Mouse (Mus musculus) MEL (cell line): ENCODE measurements around the gene Ppil3. TPM values are rescaled to one million over a fixed set of nuclear protein-coding genes. Genes with fewer than 3 reads are reported as not detected.

Source experiments
- DNase-seq: peaks from one replicate; pipeline ENCODE4 v3.0.0; 2011; ENCODE audit warnings: low read depth, low spot score
- H3K27ac ChIP-seq: 2 replicates; pipeline ENCODE4 v1.5.1; 2012; ENCODE audit warnings: low read depth, mild to moderate bottlenecking, control low read depth, low read length, moderate library complexity; ENCODE audit not compliant: control insufficient read depth
- H3K27me3 ChIP-seq, 2 experiments: fragments of 150-350 bp in 1 of 2; sonication (generic) in 1 of 2; 2 replicates each; pipeline ENCODE4 v1.6.1; 2012; ENCODE audit warnings: low read length in 2 of 2, mild to moderate bottlenecking in 2 of 2, improper control_type of control experiment in 1 of 2, moderate library complexity in 1 of 2; ENCODE audit not compliant: insufficient read depth in 2 of 2, control insufficient read depth in 1 of 2
- H3K36me3 ChIP-seq, 2 experiments: 2 replicates each; pipeline ENCODE4 v1.6.1; 2012 to 2014; ENCODE audit warnings: low read length in 2 of 2, improper control_type of control experiment in 1 of 2, inconsistent platforms in 1 of 2, mild to moderate bottlenecking in 1 of 2; ENCODE audit not compliant: insufficient read depth in 2 of 2, control insufficient read depth in 1 of 2
- H3K4me1 ChIP-seq, 2 experiments: fragments of 150-350 bp in 1 of 2; sonication (generic) in 1 of 2; 2 replicates each; pipeline ENCODE4 v1.6.1; 2012; ENCODE audit warnings: low read length in 2 of 2, improper control_type of control experiment in 1 of 2, mild to moderate bottlenecking in 1 of 2; ENCODE audit not compliant: insufficient read depth in 2 of 2, control insufficient read depth in 1 of 2
- H3K4me3 ChIP-seq, 2 experiments: fragments of 150-350 bp in 1 of 2; sonication (generic) in 1 of 2; 2 replicates each; pipeline ENCODE4 v1.5.1; 2012; ENCODE audit warnings: low read depth in 2 of 2, low read length in 2 of 2, mild to moderate bottlenecking in 2 of 2, moderate library complexity in 2 of 2, control low read depth in 1 of 2, improper control_type of control experiment in 1 of 2; ENCODE audit not compliant: control insufficient read depth in 1 of 2, insufficient read depth in 1 of 2
- H3K79me2 ChIP-seq: 2 replicates; pipeline ENCODE4 v1.6.1; 2012; ENCODE audit warnings: mild to moderate bottlenecking, low read length, moderate library complexity; ENCODE audit not compliant: control insufficient read depth, poor library complexity, insufficient read depth
- H3K9ac ChIP-seq: 2 replicates; pipeline ENCODE4 v1.6.1; 2012; ENCODE audit warnings: low read depth, mild to moderate bottlenecking, control low read depth, low read length, moderate library complexity; ENCODE audit not compliant: control insufficient read depth, poor library complexity, severe bottlenecking
- H3K9me3 ChIP-seq: fragments of 150-350 bp; sonication (generic); replicated peaks from 2 replicates; pipeline ENCODE4 v1.6.1; 2012; ENCODE audit warnings: mild to moderate bottlenecking, low read length, improper control_type of control experiment, moderate library complexity; ENCODE audit not compliant: insufficient read depth
- CHD1 ChIP-seq: IDR thresholded peaks from 2 replicates; pipeline ENCODE4 v1.6.1; 2012; ENCODE audit warnings: low read depth, mild to moderate bottlenecking, inconsistent platforms, low read length, improper control_type of control experiment
- CTCF ChIP-seq, 3 experiments: IDR thresholded peaks in 2 of 3; conservative IDR thresholded peaks in 1 of 3; 2 replicates each; pipeline ENCODE4 v1.5.1; 2011 to 2012; ENCODE audit warnings: low read length in 3 of 3, low read depth in 2 of 3, mild to moderate bottlenecking in 2 of 3, improper control_type of control experiment in 1 of 3, inconsistent platforms in 1 of 3, mixed read lengths in 1 of 3, moderate library complexity in 1 of 3; ENCODE audit not compliant: control insufficient read depth in 1 of 3, insufficient read depth in 1 of 3, poor library complexity in 1 of 3, severe bottlenecking in 1 of 3
- E2F4 ChIP-seq: IDR thresholded peaks from 2 replicates; pipeline ENCODE4 v1.6.1; 2011; ENCODE audit warnings: low read depth, low read length, improper control_type of control experiment, borderline replicate concordance
- HCFC1 ChIP-seq: IDR thresholded peaks from 2 replicates; pipeline ENCODE4 v1.6.1; 2012; ENCODE audit warnings: low read depth, mild to moderate bottlenecking, inconsistent platforms, low read length, improper control_type of control experiment, moderate library complexity
- KAT2A ChIP-seq: conservative IDR thresholded peaks from 2 replicates; pipeline ENCODE4 v1.6.1; 2012; ENCODE audit warnings: low read depth, low read length, improper control_type of control experiment, inconsistent platforms
- MAFK ChIP-seq: IDR thresholded peaks from 2 replicates; pipeline ENCODE4 v1.6.1; 2011; ENCODE audit warnings: low read depth, mild to moderate bottlenecking, low read length, improper control_type of control experiment, borderline replicate concordance
- MAX ChIP-seq: IDR thresholded peaks from 2 replicates; pipeline ENCODE4 v1.6.1; 2011; ENCODE audit warnings: low read length, improper control_type of control experiment
- MAZ ChIP-seq: IDR thresholded peaks from 2 replicates; pipeline ENCODE4 v1.6.1; 2012; ENCODE audit warnings: low read depth, mild to moderate bottlenecking, inconsistent platforms, low read length, improper control_type of control experiment
- MEF2A ChIP-seq: IDR thresholded peaks from 2 replicates; pipeline ENCODE4 v1.6.1; 2014; ENCODE audit warnings: low read depth, mild to moderate bottlenecking, inconsistent platforms, low read length, improper control_type of control experiment; ENCODE audit not compliant: poor library complexity, insufficient replicate concordance, severe bottlenecking; ENCODE audit errors: extremely low read depth
- MXI1 ChIP-seq: IDR thresholded peaks from 2 replicates; pipeline ENCODE4 v1.6.1; 2011; ENCODE audit warnings: mild to moderate bottlenecking, low read depth, low read length, improper control_type of control experiment
- MYB ChIP-seq: IDR thresholded peaks from 2 replicates; pipeline ENCODE4 v1.6.1; 2011; ENCODE audit warnings: mild to moderate bottlenecking, low read depth, low read length, improper control_type of control experiment
- NELFE ChIP-seq: IDR thresholded peaks from 2 replicates; pipeline ENCODE4 v1.6.1; 2011; ENCODE audit warnings: low read depth, low read length, improper control_type of control experiment
- NRF1 ChIP-seq: IDR thresholded peaks from 2 replicates; pipeline ENCODE4 v1.6.1; 2014; ENCODE audit warnings: low read depth, mild to moderate bottlenecking, inconsistent platforms, low read length, improper control_type of control experiment, moderate library complexity; ENCODE audit not compliant: poor library complexity, insufficient read depth, severe bottlenecking
- POLR2AphosphoS2 ChIP-seq: IDR thresholded peaks from 2 replicates; pipeline ENCODE4 v1.6.1; 2011; ENCODE audit warnings: low read length, improper control_type of control experiment
- POLR2AphosphoS5 ChIP-seq: IDR thresholded peaks from 2 replicates; pipeline ENCODE4 v1.6.1; 2012; ENCODE audit warnings: low read depth, borderline replicate concordance, mild to moderate bottlenecking, inconsistent platforms, low read length, moderate library complexity, mixed read lengths
- RAD21 ChIP-seq: IDR thresholded peaks from 2 replicates; pipeline ENCODE4 v1.6.1; 2011; ENCODE audit warnings: mild to moderate bottlenecking, low read depth, low read length, improper control_type of control experiment
- RCOR1 ChIP-seq: IDR thresholded peaks from 2 replicates; pipeline ENCODE4 v1.6.1; 2012; ENCODE audit warnings: low read depth, mild to moderate bottlenecking, inconsistent platforms, low read length, improper control_type of control experiment
- TCF12 ChIP-seq: IDR thresholded peaks from 2 replicates; pipeline ENCODE4 v1.6.1; 2014; ENCODE audit warnings: low read depth, mild to moderate bottlenecking, inconsistent platforms, low read length, improper control_type of control experiment, moderate library complexity
- USF1 ChIP-seq: IDR thresholded peaks from 2 replicates; pipeline ENCODE4 v1.6.1; 2014; ENCODE audit warnings: low read depth, mild to moderate bottlenecking, inconsistent platforms, low read length, improper control_type of control experiment, moderate library complexity
- ZC3H11A ChIP-seq: IDR thresholded peaks from 2 replicates; pipeline ENCODE4 v1.6.1; 2012; ENCODE audit warnings: low read depth, mild to moderate bottlenecking, inconsistent platforms, low read length, improper control_type of control experiment
- ZKSCAN1 ChIP-seq: IDR thresholded peaks from 2 replicates; pipeline ENCODE4 v1.6.1; 2012; ENCODE audit warnings: low read depth, mild to moderate bottlenecking, inconsistent platforms, low read length, improper control_type of control experiment, moderate library complexity
- ZNF384 ChIP-seq: IDR thresholded peaks from 2 replicates; pipeline ENCODE4 v1.6.1; 2012; ENCODE audit warnings: low read depth, mild to moderate bottlenecking, inconsistent platforms, low read length, improper control_type of control experiment
- polyA plus RNA-seq, 2 experiments: library from polyadenylated mRNA; stranded (reverse) in 1 of 2; unstranded in 1 of 2; fragments of >175 nt in 1 of 2; fragments of >200 nt in 1 of 2; gene quantifications; 2 replicates each; pipeline versions ENCODE4 v1.2.1 to v1.2.4; 2012; ENCODE audit warnings: low replicate concordance in 2 of 2, low read depth in 1 of 2; ENCODE audit not compliant: insufficient read length in 2 of 2, insufficient read depth in 1 of 2, missing spikeins in 1 of 2
- total RNA-seq: library from RNA; depleted of rRNA; stranded (reverse); fragments of 300-350 nt; gene quantifications from 2 replicates; pipeline ENCODE4 v1.2.3, GENCODE M21; 2012

Ppil3 gene
- total and polyA plus RNA-seq, 3 experiments = 76.8 to 503 (median 84.9) TPM

DNA sequence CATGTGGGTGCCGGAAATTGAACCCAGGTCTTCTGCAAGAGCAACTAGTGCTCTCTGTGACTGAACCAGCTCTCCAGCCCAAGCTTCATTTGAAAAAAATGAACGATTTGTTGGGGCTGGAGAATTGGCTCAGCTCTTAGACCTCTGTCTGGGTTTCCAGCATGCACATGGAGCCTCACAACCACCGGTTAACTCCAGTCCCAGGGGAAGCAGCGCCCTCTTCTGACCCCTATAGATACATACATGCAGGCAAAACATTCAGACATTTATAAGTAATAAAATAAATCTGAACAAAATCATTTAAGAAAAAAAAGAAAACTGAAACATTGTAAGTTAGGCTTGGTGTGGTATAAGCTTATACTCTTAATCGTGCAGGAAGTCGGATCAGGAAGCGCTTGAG lies 3.1 kb upstream of the Ppil3 start:
- DNase-seq = peak; percentile 57
- H3K36me3 ChIP-seq = no peaks in the 10 kb centered on the region; a peak in 1 of 4 replicates
- H3K27me3 ChIP-seq = no peaks in the 10 kb centered on the region
- no peak overlapping the region for H3K4me3 ChIP-seq
- peaks cover 17% of the 10 kb centered on the region for H3K79me2 ChIP-seq
- no peaks in the 10 kb centered on the region for H3K9me3 ChIP-seq
- no peak overlapping the region for H3K9ac ChIP-seq
- TF ChIP-seq RAD21 = peak; percentile 15
- TF ChIP-seq CTCF (IDR thresholded peaks at IDR 0.05 in 2 of 3, conservative IDR thresholded peaks at IDR 0.05 in 1 of 3; ENCODE audit: control insufficient read depth in 1 of 3, insufficient read depth in 1 of 3, low read depth in 2 of 3, low read length in 3 of 3, poor library complexity in 1 of 3, severe bottlenecking in 1 of 3) = peak; percentile 18 to 34 (median 27); a peak in 4 of 6 replicates
- no peak for TF ChIP-seq ZKSCAN1
- no peak overlapping the region for H3K27ac ChIP-seq
- peaks cover 2 to 6% of the 10 kb centered on the region in 2 experiments; a peak in 2 of 4 replicates for H3K4me1 ChIP-seq

DNA sequence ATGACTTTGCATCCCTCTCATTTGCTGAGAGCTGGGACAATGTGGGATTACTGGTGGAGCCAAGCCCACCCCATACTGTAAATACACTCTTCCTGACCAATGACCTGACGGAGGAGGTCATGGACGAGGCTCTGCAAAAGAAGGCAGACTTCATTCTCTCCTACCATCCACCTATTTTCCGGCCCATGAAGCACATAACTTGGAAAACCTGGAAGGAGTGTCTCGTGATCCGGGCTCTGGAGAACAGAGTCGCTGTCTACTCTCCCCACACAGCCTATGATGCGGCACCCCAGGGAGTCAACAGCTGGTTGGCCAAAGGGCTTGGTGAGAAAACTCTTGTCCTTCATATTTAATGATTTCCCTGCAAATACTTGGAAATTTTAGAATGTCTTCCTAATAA lies 2.5 kb upstream of the Ppil3 start:
- TF ChIP-seq POLR2AphosphoS5 (no peak), CHD1 (no peak), MAZ (no peak), POLR2AphosphoS2 (no peak), ZNF384 (no peak), E2F4 (no peak), MYB (no peak), HCFC1 (no peak), USF1 (no peak), NRF1 (no peak)
- DNase-seq = no peak
- Histone ChIP-seq H3K36me3 (no peaks in the 10 kb centered on the region; a peak in 1 of 4 replicates), H3K27me3 (no peaks in the 10 kb centered on the region), H3K4me3 (no peak overlapping the region), H3K9ac (no peak overlapping the region), H3K4me1 (peaks cover 2 to 6% of the 10 kb centered on the region in 2 experiments; a peak in 2 of 4 replicates), H3K27ac (no peak overlapping the region), H3K79me2 (peaks cover 17% of the 10 kb centered on the region), H3K9me3 (no peaks in the 10 kb centered on the region)

DNA sequence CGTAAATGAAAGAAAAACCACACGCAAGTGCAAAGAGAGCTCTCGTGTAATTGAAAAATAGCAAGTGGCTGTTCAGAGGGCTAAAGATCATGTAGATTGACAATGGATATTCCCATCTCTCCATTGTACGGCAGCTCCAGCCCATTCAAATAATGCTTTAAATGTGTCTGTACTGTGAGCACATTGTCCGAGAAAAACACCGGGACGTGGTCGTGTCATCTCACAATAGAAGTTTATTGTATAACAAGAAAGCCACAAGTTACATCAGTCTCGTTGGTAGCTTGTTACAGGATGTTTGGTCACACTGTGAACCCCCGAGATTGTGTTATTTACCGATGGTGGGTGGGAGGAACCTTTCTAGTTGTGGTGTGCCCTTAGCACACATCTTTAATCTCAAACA lies 575 bp upstream of the Ppil3 start:
- peaks cover 17% of the 10 kb centered on the region for H3K79me2 ChIP-seq
- H3K36me3 ChIP-seq = no peaks in the 10 kb centered on the region; a peak in 1 of 4 replicates
- no peaks in the 10 kb centered on the region for H3K27me3 ChIP-seq
- peak overlapping the region; percentile 79 to 90 for H3K4me3 ChIP-seq
- H3K4me1 ChIP-seq = peaks cover 2 to 6% of the 10 kb centered on the region in 2 experiments; a peak in 2 of 4 replicates
- H3K9me3 ChIP-seq = no peaks in the 10 kb centered on the region
- H3K27ac ChIP-seq = peak overlapping the region; percentile 76
- DNase-seq = peak; percentile 59
- peak overlapping the region; percentile 79 for H3K9ac ChIP-seq
- no peak for TF ChIP-seq KAT2A
- TF ChIP-seq MAX = no peak
- TF ChIP-seq HCFC1 = no peak
- TF ChIP-seq ZC3H11A = no peak
- TF ChIP-seq TCF12 = no peak
- TF ChIP-seq NRF1 = no peak
- TF ChIP-seq RAD21 = no peak
- no peak for TF ChIP-seq MEF2A
- TF ChIP-seq NELFE = no peak
- TF ChIP-seq MXI1 = no peak
- TF ChIP-seq RCOR1 = no peak
- no peak for TF ChIP-seq MAFK
- TF ChIP-seq, all 39 proteins: peak for 0
